Mouse (Mus musculus) E14TG2a.4 (cell line): ENCODE results near the gene Camkmt.

Experiments used
- H3K27me3 ChIP-seq: 2 replicates; pipeline ENCODE4 v1.6.1; 2014; ENCODE audit warnings: low read length, control low read depth; ENCODE audit not compliant: insufficient read depth
- H3K36me3 ChIP-seq: 2 replicates; pipeline ENCODE4 v1.6.1; 2014; ENCODE audit warnings: low read length, control low read depth; ENCODE audit not compliant: insufficient read depth
- H3K4me1 ChIP-seq: replicated peaks from 2 replicates; pipeline ENCODE4 v1.6.1; 2014; ENCODE audit warnings: low read depth, low read length, control low read depth
- H3K4me3 ChIP-seq: replicated peaks from 2 replicates; pipeline ENCODE4 v1.5.1; 2014; ENCODE audit warnings: mild to moderate bottlenecking, low read length
- H3K9me3 ChIP-seq: 2 replicates; pipeline ENCODE4 v1.6.1; 2014; ENCODE audit warnings: low read length, control low read depth
- CTCF ChIP-seq: conservative IDR thresholded peaks from 2 replicates; pipeline ENCODE4 v1.5.1; 2014; ENCODE audit warnings: low read length
- NANOG ChIP-seq: IDR thresholded peaks from 2 replicates; pipeline ENCODE4 v1.6.1; 2014; ENCODE audit warnings: borderline replicate concordance, low read length, mixed read lengths
- POU5F1 ChIP-seq: IDR thresholded peaks from 2 replicates; pipeline ENCODE4 v1.6.1; 2014; ENCODE audit warnings: low read length, borderline replicate concordance

Gene Camkmt

DNA sequence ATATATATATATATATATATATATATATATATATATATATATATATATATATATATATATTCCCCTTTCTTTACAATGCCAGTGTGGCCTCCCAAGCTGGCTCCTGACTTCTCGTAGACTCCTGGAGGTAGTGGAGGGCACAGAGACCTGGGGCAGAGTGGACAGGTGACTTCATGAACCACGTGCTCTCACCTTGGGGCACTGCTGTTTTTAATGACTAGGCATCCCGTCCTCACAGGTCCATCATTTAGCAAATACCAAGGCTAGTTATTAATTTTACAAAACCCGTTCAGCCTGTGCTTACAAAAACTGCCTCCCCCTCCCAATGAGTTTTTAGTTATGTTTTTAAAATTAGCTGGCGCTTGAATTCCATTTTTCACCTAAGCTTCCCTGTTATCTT is 394.2 kb downstream of the Camkmt start:
- Histone ChIP-seq H3K9me3 (no peaks in the 10 kb centered on the region), H3K4me1 (peaks cover 47% of the 10 kb centered on the region), H3K27me3 (peaks cover 73% of the 10 kb centered on the region), H3K4me3 (no peak overlapping the region), H3K36me3 (no peaks in the 10 kb centered on the region)
- TF ChIP-seq NANOG (no peak), CTCF (no peak), POU5F1 (no peak)

DNA sequence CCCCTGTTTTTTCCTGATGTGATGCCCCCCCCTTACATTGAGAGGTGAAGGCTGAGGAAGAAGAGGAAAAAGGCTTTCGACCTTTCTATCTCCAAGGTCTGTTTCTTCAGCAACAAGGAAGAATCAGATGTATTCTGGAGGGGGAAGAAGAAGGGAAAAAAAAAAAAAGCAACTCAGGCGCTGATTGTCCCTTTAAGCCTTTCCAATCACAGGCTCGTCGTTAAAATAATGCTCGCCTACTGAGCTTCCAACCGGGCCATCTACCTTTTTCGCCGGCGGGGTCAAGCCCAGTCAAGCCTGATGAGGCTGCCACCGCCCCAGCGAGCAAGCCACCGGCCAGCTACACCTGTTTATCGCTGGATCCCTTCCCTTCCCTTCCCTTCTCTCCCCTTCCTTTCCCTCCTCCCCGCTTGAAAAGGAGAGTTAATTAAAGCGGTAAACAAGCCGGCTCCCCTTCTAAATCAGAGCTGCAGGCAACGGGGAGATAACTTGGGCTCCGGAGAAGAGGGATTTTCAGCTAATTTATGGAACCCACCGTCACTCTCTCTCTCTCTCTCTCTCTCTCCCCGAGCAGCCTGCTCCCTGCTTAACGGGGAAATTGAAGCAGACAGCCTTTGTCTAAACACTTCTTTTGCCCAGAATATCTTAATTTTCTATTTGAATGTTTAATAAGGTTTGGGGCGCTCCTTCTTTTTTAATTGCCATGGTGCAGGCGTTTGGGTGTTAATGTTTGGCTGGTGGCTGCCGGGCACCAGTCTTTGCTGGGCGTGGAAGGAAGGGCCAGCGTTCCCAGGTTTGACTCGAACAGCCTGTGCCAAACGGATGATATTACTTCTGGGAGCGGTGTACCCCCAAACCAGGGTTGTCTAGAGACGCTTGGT is 395.0 kb downstream of the Camkmt start:
- H3K9me3 ChIP-seq = no peaks in the 10 kb centered on the region
- TF ChIP-seq NANOG (peak; percentile 74; the same call in 1 of the 2 replicates), POU5F1 (no peak)
- H3K4me1 ChIP-seq = peaks cover 53% of the 10 kb centered on the region
- no peaks in the 10 kb centered on the region for H3K36me3 ChIP-seq
- H3K27me3 ChIP-seq = peaks cover 80% of the 10 kb centered on the region
- H3K4me3 ChIP-seq = peak overlapping the region; percentile 60

DNA sequence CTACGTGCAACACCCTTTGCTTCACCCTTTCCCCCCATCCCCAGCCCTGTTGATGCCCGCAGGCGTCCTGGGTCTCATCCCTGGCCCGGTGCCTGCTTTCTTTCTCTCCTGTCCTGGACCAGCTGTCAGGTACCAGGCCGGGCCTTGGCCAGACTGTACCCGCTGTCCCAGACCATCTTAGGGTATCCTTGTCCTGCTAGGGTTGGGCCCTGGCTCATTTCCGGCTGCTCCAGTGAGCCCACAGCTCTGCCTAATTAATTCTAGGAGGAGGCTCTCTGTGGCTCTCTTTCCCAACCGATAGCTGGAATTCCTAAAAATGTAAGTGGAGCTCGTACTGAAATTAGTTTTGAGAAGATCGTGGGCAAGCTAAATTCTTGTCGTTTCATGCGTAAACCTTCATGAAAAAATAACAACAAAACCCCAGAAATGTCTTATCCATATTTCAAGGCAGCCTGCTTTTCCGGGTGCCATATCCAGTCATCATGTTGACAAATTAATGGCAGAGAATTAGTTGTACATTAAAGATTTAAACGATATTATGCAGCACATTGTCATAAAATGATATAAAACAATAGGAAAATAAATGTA is 395.7 kb downstream of the Camkmt start:
- no peaks in the 10 kb centered on the region for H3K9me3 ChIP-seq

GRCm38 (mm10) chr17:85486585-85487480 is 396.5 kb downstream of the Camkmt start:
- H3K36me3 ChIP-seq = no peaks in the 10 kb centered on the region
- H3K27me3 ChIP-seq = peaks cover 72% of the 10 kb centered on the region
- peaks cover 53% of the 10 kb centered on the region for H3K4me1 ChIP-seq
- peak overlapping the region; percentile 60 for H3K4me3 ChIP-seq
- TF ChIP-seq POU5F1 = no peak
- TF ChIP-seq NANOG = peak; percentile 97
- H3K9me3 ChIP-seq = no peaks in the 10 kb centered on the region

More for the DNA sequence above, 395.7 kb downstream of the Camkmt start:
- TF ChIP-seq CTCF (no peak), NANOG (no peak)
- peak overlapping the region; percentile 60 for H3K4me3 ChIP-seq
- peaks cover 75% of the 10 kb centered on the region for H3K27me3 ChIP-seq
- H3K4me1 ChIP-seq = peaks cover 53% of the 10 kb centered on the region
- H3K36me3 ChIP-seq = no peaks in the 10 kb centered on the region

- H3K27me3 ChIP-seq = peaks cover 65% of the 10 kb centered on the region
- TF ChIP-seq POU5F1 = no peak
- TF ChIP-seq CTCF = no peak
- TF ChIP-seq NANOG = no peak
- H3K9me3 ChIP-seq = no peaks in the 10 kb centered on the region
- H3K36me3 ChIP-seq = no peaks in the 10 kb centered on the region
- H3K4me1 ChIP-seq = peaks cover 53% of the 10 kb centered on the region
- H3K4me3 ChIP-seq = no peak overlapping the region
These were observed 397.2 kb downstream of the Camkmt start for GRCm38 (mm10) chr17:85487531-85487930.

DNA sequence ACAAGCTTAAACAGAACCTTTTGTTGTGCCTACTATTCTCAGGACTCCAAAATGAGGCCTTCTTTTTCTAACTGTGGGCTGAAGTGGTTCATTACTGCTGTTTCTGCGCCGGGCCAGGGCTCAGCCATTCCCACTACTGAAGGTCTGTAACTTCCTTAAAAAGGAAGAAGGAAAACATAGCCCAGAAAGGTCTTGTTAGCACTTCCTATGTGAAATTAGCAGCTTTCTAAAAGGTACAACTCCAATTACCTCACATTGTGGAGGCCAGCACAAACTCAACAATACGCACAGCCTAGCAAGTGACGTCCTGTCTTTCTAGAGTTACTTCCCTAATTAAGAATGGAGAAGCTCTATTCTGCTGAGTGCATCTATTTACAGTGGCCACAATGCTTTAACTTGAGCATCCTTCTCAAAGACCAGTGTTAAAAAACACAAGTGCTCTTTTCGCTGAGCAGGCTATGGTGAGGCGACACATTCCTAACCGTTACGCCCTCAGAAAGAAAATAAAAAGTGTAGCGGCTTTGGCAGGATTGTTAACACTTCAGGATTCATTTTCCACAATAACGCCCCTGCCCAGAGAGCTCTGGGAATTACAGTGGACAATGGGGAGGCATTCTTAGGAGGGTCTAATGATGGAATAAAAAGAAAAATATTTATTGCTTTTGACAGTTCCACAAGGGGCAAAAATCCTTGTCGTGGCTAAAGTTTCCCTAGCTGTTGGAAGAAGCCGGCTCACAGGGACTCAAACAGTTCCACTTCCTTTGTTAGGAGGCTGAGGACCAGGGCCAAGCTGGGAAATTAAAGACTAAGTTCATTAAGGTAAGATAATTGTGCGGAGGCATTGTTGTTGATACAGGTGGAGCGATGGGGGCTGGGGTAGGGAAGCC is 398.5 kb downstream of the Camkmt start:
- TF ChIP-seq NANOG = no peak
- TF ChIP-seq CTCF = no peak
- TF ChIP-seq POU5F1 = no peak
- Histone ChIP-seq H3K27me3 (peaks cover 53% of the 10 kb centered on the region), H3K4me1 (peaks cover 52% of the 10 kb centered on the region), H3K4me3 (no peak overlapping the region), H3K9me3 (no peaks in the 10 kb centered on the region), H3K36me3 (no peaks in the 10 kb centered on the region)

DNA sequence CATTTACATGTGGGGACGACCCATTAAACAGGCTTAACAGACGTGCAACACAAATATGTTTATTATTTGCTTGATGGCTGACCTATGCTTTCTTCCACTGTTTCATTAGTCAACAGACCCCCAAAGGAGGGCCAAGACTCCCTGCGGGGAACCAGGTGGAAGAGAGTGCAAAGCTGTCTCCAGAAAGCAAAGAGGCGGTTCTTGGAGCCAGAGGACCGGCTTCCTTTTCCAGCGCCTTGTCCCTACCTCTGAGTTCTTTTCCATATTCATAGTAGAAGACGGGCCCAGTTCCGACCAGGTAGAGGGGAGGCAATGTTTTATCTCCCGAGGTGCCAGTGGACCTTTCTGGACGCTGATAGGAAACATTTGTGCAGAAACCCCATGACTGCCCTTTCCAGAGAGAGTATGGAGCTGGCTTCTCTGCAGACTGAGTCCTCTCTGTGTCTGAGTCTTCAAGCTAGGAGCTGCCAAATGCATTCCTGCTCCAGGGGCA is 399.2 kb downstream of the Camkmt start:
- TF ChIP-seq CTCF (no peak), NANOG (no peak), POU5F1 (no peak)
- Histone ChIP-seq H3K27me3 (peaks cover 46% of the 10 kb centered on the region), H3K4me3 (no peak overlapping the region), H3K9me3 (peaks cover 2% of the 10 kb centered on the region; the same call in 1 of the 2 replicates), H3K4me1 (peaks cover 46% of the 10 kb centered on the region), H3K36me3 (no peaks in the 10 kb centered on the region)

DNA sequence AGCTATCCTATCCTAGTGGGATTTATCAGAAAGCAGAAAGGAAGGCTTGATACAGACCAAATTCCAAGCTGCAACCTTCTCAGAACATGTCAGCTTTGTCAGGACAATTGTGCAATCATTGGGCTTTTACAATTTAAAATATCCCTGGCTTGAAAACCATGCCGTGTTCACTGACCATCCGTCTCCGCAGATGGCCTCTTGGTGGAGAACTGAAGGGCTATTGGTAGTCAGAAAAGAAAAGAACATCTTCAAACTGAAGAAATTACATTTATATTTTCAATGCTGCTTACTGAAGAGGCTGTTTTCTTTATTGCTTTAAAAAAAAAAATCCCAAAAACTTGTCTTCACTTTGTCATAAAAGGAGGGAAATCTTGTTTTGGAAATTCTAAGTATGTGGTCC is 401.1 kb downstream of the Camkmt start:
- peaks cover 28% of the 10 kb centered on the region for H3K4me1 ChIP-seq
- peaks cover 21% of the 10 kb centered on the region for H3K9me3 ChIP-seq
- H3K4me3 ChIP-seq = no peak overlapping the region
- no peaks in the 10 kb centered on the region for H3K36me3 ChIP-seq
- TF ChIP-seq CTCF (no peak), POU5F1 (no peak), NANOG (no peak)
- peaks cover 28% of the 10 kb centered on the region for H3K27me3 ChIP-seq
